Mouse (Mus musculus): ENCODE data around the gene Ddx58. TPM values are rescaled to one million over a fixed set of nuclear protein-coding genes. Genes with fewer than 3 reads are reported as not detected.

Ddx58 gene
- total RNA-seq, 2 experiments from 2014 or later, result 3.6 to 4.2 TPM

DNA sequence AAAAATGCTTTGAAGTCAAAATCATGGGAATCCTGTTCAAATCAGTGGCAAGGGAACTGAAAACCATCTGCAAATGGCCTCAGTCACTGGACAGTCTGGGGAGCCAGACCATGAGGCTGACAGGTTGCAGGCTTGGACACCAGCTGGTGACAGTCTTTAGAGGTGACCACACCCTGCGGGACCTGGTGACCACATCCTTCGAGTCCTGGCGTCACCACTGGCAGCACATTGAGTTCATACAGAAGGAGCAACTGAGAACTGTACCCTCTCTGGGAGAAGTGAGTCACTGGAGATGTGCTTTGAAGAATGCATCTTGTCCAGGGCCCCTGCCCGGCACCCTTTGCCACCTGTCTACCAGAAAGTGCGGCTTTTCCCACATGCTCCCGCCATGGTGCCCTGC is 9.9 kb downstream of the Ddx58 start:
- DNase-seq (ENCODE audit: extremely low spot score in 1 of 2, low spot score in 2 of 2), result no peak
- intact Hi-C loops (cut with DNase I), result no loop called here
- H3K4me3 ChIP-seq, result no peak overlapping the region
- TF ChIP-seq CTCF (IDR thresholded peaks at IDR 0.05), result no peak
- H3K27ac ChIP-seq, result no peak overlapping the region

DNA sequence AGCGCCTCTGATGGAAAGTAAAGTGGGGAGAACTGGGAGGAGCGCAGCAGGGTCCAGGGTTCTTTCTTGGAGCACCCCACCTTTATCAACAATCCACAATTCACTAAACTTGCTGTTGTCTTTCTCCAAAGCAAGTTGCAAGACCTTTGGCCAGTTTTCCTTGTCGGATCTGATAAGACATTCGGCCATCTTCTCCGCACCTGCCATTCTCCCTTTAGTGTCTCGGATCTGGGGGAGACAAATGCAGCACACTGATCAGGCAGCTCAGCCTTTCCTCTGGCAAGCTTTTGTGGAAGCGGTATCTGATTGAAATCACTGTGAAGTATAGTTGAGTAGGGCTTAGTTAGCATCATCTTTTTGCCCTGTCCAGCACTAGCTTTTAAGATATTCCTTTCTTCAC is 11.7 kb downstream of the Ddx58 start:
- H3K27ac ChIP-seq, result no peak overlapping the region

DNA sequence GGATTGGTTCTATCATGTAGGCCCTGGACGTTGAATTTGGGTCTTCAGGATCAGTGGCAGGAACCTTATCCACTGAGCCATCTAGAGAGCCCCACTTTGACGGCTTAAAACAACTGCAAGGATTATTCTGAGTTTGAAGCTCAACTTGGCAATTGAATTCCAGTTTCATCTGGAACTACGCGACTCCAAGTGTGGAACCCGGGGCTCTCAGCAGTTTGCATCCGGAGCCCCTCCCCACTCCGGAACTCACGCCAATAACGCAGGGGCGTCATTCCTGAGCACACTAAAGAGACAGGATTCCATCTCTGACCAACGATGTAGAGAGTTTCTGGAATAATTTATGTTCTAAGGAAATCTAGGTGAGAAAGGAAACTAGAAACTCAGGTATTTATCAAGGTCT is 12.5 kb downstream of the Ddx58 start:
- H3K4me3 ChIP-seq, result no peak overlapping the region
- intact Hi-C loops (cut with DNase I), result no loop called here

More for the DNA sequence above, 11.7 kb downstream of the Ddx58 start:
- no peak overlapping the region for H3K4me3 ChIP-seq
- TF ChIP-seq CTCF (IDR thresholded peaks at IDR 0.05), result no peak
- DNase-seq (ENCODE audit: extremely low spot score in 1 of 2, low spot score in 2 of 2), result no peak
- intact Hi-C loops (cut with DNase I), result no loop called here

DNA sequence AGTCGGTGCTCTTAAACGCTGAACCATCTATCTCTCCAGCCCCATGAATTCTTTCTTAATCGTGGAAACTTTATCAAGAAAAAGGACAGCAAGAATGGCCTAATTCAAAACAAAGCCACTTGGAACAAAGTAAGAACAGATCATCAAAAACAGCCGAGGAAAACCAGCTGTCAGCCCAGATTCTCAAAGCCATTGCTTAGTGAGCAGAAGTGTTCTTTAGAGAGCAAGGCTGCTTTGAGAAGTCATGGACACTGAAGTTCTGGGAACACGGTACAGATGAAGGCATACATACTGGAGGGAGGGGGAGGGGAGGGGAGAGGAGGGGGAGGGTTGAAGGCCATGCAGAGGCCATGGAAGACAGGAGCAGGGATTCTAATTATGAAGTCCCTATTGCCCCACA is 13.5 kb downstream of the Ddx58 start:
- intact Hi-C loops (cut with DNase I), result no loop called here
- H3K27ac ChIP-seq, result no peak overlapping the region
- no peak for DNase-seq (ENCODE audit: extremely low spot score in 1 of 2, low spot score in 2 of 2)
- no peak for TF ChIP-seq CTCF (IDR thresholded peaks at IDR 0.05)
- no peak overlapping the region for H3K4me3 ChIP-seq

More for the DNA sequence above, 12.5 kb downstream of the Ddx58 start:
- TF ChIP-seq CTCF (IDR thresholded peaks at IDR 0.05), result no peak
- no peak overlapping the region for H3K27ac ChIP-seq
- no peak for DNase-seq (ENCODE audit: extremely low spot score in 1 of 2, low spot score in 2 of 2)

DNA sequence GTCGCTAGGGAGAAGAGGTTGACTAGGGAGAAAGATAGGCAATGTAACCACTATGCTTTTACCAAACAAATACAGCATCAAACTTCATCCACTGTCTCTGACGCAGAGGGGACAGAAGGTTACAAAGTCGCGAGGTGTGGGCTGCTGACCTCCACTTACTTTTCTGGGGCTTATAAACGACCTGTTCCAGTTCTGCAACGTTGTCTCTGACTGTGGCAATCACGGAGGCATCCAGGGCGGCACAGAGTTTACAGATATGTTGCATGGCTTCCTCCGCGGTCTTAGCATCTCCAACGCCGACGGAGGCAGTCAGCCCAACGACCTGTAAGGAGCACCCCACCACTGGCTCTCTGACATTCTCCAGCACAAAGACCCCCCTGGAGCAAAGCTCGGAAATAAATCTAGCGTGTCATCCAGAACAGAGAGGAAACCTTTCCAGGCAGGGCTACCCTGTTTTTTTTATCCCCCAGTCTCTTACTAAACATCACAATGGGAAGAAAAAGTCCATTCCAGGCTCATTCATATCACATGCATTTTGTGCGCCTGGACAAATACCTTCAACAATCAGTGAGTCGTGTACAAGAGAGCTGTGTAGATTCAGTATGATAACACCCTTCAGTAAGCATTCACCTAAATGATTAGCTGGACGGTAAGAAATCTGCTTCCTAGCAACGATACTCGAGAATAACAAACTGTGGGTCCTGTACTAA is 17.6 kb downstream of the Ddx58 start:
- TF ChIP-seq CTCF (IDR thresholded peaks at IDR 0.05), result no peak
- intact Hi-C loops (cut with DNase I), result no loop called here

DNA sequence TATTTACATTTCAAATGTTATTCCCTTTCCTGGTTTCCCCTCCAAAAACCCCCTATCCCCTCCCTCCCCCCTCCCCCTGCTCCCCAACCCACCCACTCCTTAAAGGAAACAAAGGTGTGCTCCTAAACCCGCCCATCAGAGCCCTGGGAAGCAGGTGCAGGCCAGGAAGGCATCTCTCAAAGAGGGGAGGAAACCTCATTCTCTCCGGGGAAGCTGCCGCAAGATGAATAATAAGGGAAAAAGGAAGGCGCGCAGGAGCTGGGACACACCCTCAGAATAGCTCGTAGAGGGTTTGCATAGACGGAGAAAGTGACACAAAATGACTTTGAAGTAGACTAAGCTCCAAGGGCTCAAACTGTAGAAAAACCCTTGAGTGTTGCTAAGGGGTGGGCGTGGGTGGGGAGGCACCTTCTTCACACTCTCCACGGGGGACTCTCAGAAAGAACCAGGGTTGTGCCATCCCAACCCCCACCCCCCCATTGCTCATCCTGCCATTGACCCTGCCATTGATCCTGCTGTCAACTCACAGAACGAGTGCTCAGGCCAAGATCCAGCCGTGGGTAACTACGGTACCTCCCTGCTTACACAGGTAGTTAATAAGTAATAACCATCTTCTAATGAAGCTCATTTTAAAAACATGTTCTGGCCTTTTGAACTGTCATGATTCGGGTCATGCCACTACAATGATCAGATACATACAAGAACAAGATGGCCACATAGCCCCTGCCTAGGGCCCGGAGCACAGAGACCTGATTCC is 18.4 kb downstream of the Ddx58 start:
- intact Hi-C loops (cut with DNase I), result no loop called here

More for the DNA sequence above, 17.6 kb downstream of the Ddx58 start:
- no peak for DNase-seq (ENCODE audit: extremely low spot score in 1 of 2, low spot score in 2 of 2)
- Histone ChIP-seq H3K4me3 (no peak overlapping the region), H3K27ac (no peak overlapping the region)

DNA sequence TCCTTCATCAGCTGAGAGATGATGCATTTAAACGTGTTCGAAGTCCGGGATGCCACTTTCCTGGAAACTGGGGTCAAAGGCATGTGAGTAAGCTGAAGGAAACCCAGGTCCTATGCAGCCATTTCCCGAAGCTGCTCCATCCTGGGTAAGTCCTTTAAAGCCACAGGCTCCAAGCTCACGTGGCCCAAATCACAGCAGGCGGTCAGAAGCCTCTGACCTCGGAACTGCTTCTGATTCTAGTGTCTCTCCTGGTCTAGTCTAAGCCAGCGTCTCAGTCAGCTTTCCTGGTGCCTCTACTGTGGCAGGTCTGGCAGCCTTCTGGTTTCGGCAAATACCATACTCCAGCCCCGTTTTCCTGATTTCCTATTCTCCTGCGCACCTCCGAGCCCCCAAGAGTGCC is 19.2 kb downstream of the Ddx58 start:
- no peak for TF ChIP-seq CTCF (IDR thresholded peaks at IDR 0.05)
- no peak overlapping the region for H3K4me3 ChIP-seq
- no peak for DNase-seq (ENCODE audit: extremely low spot score in 1 of 2, low spot score in 2 of 2)
- intact Hi-C loops (cut with DNase I), result no loop called here
- H3K27ac ChIP-seq, result no peak overlapping the region

More for the DNA sequence above, 18.4 kb downstream of the Ddx58 start:
- H3K4me3 ChIP-seq, result no peak overlapping the region
- no peak overlapping the region for H3K27ac ChIP-seq
- TF ChIP-seq CTCF (IDR thresholded peaks at IDR 0.05), result no peak
- no peak for DNase-seq (ENCODE audit: extremely low spot score in 1 of 2, low spot score in 2 of 2)

DNA sequence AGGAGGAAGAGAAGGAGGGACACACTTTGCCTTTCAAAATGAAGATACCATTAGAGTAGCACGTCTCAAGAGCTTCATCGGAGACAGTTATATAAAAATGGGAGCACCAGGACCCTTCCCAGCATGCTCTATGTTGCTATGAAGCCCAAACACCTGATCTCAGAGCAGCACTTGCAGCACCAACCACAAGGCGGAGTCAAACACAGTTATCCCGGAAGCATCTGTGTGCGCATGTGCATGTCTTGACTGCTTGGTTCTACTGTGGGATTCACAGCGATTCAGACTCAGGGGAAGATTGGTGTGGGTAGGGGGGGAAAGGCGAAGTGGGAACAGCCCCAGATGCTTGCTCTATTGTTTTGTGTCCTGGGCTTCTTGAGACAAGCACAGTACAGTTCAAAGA is 21.2 kb downstream of the Ddx58 start:
- intact Hi-C loops (cut with DNase I), result no loop called here
- no peak for DNase-seq (ENCODE audit: extremely low spot score in 1 of 2, low spot score in 2 of 2)
- Histone ChIP-seq H3K27ac (no peak overlapping the region), H3K4me3 (no peak overlapping the region)
- TF ChIP-seq CTCF (IDR thresholded peaks at IDR 0.05), result peak; percentile 18

DNA sequence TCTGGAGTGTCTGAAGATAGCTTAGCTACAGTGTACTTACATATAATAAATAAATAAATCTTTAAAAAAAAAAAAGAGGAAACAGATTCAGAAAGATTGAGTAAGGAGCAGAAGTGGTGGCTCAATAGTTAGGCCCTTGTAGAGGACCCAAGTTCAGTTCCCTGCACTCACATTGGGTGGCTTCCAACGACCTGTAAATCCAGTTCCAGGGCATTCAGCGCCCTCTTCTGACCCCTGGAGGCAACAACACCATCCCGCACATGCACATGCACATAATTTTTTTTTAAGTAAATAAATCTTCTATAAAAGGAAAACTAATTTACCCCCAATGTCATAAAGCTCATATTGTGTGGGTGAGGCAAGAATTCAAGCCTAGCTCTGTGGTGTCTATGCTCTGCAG is 21.7 kb downstream of the Ddx58 start:
- TF ChIP-seq CTCF (IDR thresholded peaks at IDR 0.05), result no peak
- intact Hi-C loops (cut with DNase I), result no loop called here
- no peak for DNase-seq (ENCODE audit: extremely low spot score in 1 of 2, low spot score in 2 of 2)
- Histone ChIP-seq H3K27ac (no peak overlapping the region), H3K4me3 (no peak overlapping the region)

DNA sequence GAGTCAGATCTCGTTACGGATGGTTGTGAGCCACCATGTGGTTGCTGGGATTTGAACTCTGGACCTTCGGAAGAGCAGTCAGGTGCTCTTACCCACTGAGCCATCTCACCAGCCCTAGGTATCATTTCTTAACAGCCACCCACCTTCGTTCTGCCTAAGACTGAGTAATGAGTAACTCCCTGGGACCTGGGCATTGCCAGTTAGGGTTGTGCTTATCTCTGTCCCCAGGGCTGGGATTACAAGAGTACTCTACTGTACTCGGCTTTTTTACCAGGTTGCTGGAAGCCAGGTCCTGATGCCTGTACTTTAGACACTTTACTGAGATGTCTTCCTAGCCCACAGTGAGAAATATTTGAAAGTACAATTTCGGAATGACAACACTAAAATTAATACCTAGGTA is 27.5 kb downstream of the Ddx58 start:
- no peak for DNase-seq (ENCODE audit: extremely low spot score in 1 of 2, low spot score in 2 of 2)
- no peak overlapping the region for H3K27ac ChIP-seq
- no peak for TF ChIP-seq CTCF (IDR thresholded peaks at IDR 0.05)
- H3K4me3 ChIP-seq, result no peak overlapping the region
- intact Hi-C loops (cut with DNase I), result no loop called here

DNA sequence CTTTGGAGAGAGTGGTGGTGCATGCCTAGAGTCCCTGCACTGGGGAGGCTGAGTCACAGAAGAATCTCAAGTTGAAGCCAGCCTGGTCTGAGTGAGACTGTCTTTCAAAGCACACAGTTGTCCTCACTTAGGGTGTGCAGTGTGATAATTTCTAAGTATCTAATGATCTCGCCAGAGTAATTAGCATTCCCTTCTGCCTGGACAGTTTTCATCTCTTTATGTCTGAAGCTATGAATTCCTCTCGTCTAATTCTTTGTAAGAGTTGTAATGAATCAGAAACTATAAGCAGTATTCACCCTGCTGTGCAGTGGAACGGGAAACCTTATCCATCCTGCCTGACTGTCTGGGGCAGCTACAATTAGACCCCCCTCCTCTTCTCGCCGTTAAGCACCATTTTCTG is 31.9 kb downstream of the Ddx58 start:
- DNase-seq (ENCODE audit: extremely low spot score in 1 of 2, low spot score in 2 of 2), result no peak
- intact Hi-C loops (cut with DNase I), result no loop called here
- H3K27ac ChIP-seq, result no peak overlapping the region
- no peak for TF ChIP-seq CTCF (IDR thresholded peaks at IDR 0.05)
- H3K4me3 ChIP-seq, result no peak overlapping the region

DNA sequence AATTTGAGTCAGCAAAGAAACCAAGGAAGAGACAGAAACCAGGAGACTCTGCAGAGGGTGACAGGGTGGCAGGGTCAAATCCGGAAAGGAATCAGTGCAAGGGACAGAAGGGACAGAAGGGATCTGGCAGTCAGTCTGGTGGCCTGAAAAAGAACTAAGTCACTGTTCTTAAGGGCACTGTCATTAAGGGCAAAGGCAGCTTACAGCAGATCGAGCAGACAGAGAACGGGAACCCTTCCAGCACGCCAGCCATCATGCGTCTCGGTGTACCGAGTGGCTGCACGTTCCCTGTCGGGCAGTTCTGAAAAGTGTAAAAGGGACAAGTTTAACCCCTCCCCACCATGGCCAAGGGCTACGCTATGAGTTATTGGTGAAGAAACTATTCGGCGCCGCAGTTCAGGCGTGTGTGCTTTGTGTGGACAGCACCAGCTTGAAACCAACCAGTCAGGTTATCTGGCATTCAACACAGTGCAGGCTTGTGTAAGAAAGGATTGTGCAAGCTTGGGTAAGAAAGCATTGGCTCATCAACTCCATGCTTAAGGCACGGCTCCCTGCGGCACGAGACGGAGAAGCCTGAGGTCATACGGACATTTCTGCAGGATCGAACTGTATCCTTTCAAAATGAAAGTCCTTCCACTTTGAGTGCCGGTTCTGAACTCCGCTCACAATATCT is 34.3 kb downstream of the Ddx58 start:
- Histone ChIP-seq H3K27ac (no peak overlapping the region), H3K4me3 (no peak overlapping the region)
- DNase-seq (ENCODE audit: extremely low spot score in 1 of 2, low spot score in 2 of 2), result no peak
- intact Hi-C loops (cut with DNase I), result no loop called here
- no peak for TF ChIP-seq CTCF (IDR thresholded peaks at IDR 0.05)

All from left cerebral cortex, adult 2 months (tissue).